ENCODE assay signal across 8 mouse cellular contexts in genomic region chr2:118536553-118536952, GRCm38 (mm10). TPM values are rescaled to one million over a fixed set of nuclear protein-coding genes. Genes with fewer than 3 reads are reported as not detected.
DNase-seq lines count a peak whose midpoint lies in the region; ATAC-seq and TF ChIP-seq lines count a peak whose summit lies in the region.

No protein-coding gene starts in this region.

- no peaks in the 10 kb centered on the region for H3K36me3 ChIP-seq in hindbrain, postnatal 0 days (ENCODE audit: insufficient read depth, low read length)
- H3K36me3 ChIP-seq in hindbrain, embryonic 14.5 days (replicated peaks; ENCODE audit: control insufficient read depth, insufficient read depth) = 0 out of 2 replicates have a peak, but pooled peaks cover 5% of the 10 kb centered on the region
- H3K36me3 ChIP-seq in heart, embryonic 14.5 days (ENCODE audit: control insufficient read depth, insufficient read depth, low read length) = peaks cover 16% of the 10 kb centered on the region
- 0 out of 2 replicates have a peak, but pooled peaks cover 5% of the 10 kb centered on the region for H3K36me3 ChIP-seq in lung, embryonic 14.5 days (ENCODE audit: insufficient read depth)

- no peak overlapping the region for H3K4me2 ChIP-seq in hindbrain, postnatal 0 days (ENCODE audit: low read depth, low read length)
- H3K4me2 ChIP-seq in hindbrain, embryonic 14.5 days (replicated peaks) = no peak overlapping the region
- 0 out of 2 replicates have a peak overlapping the region, but pooled peaks have one; percentile 17 for H3K4me2 ChIP-seq in heart, embryonic 14.5 days (ENCODE audit: low read length)
- no peak overlapping the region for H3K4me2 ChIP-seq in lung, embryonic 14.5 days

- no peaks in the 10 kb centered on the region for H3K27me3 ChIP-seq in hindbrain, postnatal 0 days (ENCODE audit: insufficient read depth, low read length)
- H3K27me3 ChIP-seq in hindbrain, embryonic 14.5 days (ENCODE audit: control insufficient read depth, insufficient read depth, low read length) = no peaks in the 10 kb centered on the region
- H3K27me3 ChIP-seq in heart, embryonic 14.5 days (ENCODE audit: control insufficient read depth, insufficient read depth, low read length) = no peaks in the 10 kb centered on the region
- no peaks in the 10 kb centered on the region for H3K27me3 ChIP-seq in lung, embryonic 14.5 days (ENCODE audit: insufficient read depth, low read length)

- no peak for ATAC-seq in hindbrain, postnatal 0 days
- ATAC-seq in hindbrain, embryonic 14.5 days (ENCODE audit: low FRiP score) = no peak
- no peak for ATAC-seq in heart, embryonic 14.5 days (ENCODE audit: insufficient number of reproducible peaks, insufficient read depth, low FRiP score, low read depth)
- ATAC-seq in lung, embryonic 14.5 days (ENCODE audit: insufficient read depth) = no peak

- H3K9me3 ChIP-seq in hindbrain, postnatal 0 days (ENCODE audit: low read length) = no peaks in the 10 kb centered on the region
- H3K9me3 ChIP-seq in hindbrain, embryonic 14.5 days (ENCODE audit: control insufficient read depth, low read length) = no peaks in the 10 kb centered on the region
- no peaks in the 10 kb centered on the region for H3K9me3 ChIP-seq in heart, embryonic 14.5 days (ENCODE audit: control insufficient read depth, low read length)
- no peaks in the 10 kb centered on the region for H3K9me3 ChIP-seq in lung, embryonic 14.5 days (ENCODE audit: low read depth, low read length)

- no peak for TF ChIP-seq CTCF in hindbrain, postnatal 0 days (IDR thresholded peaks at IDR 0.05; ENCODE audit: low read depth)
- TF ChIP-seq CTCF in lung, embryonic 14.5 days (IDR thresholded peaks at IDR 0.05; ENCODE audit: low read depth) = no peak

- 27% methylated on average over 8 of the region's 8 CpGs for WGBS in hindbrain, postnatal 0 days
- WGBS in hindbrain, embryonic 14.5 days = 59% methylated on average over 8 of the region's 8 CpGs
- WGBS in heart, embryonic 14.5 days = 18% methylated on average over 8 of the region's 8 CpGs
- 38% methylated on average over 8 of the region's 8 CpGs for WGBS in lung, embryonic 14.5 days

- H3K4me3 ChIP-seq in hindbrain, postnatal 0 days (ENCODE audit: low read length) = no peak overlapping the region
- H3K4me3 ChIP-seq in hindbrain, embryonic 14.5 days (replicated peaks; ENCODE audit: low read length) = no peak overlapping the region
- no peak overlapping the region for H3K4me3 ChIP-seq in brown adipose tissue, adult 24 weeks (ENCODE audit: insufficient read depth, low read depth, low read length)
- H3K4me3 ChIP-seq in heart, embryonic 14.5 days (ENCODE audit: control insufficient read depth in 1 of 2, insufficient read depth in 1 of 2, low read depth in 1 of 2, low read length in 2 of 2) = no peak overlapping the region
- H3K4me3 ChIP-seq in lung, embryonic 14.5 days (ENCODE audit: low read depth, low read length) = no peak overlapping the region

- H3K9ac ChIP-seq in hindbrain, postnatal 0 days (replicated peaks; ENCODE audit: low read length) = no peak overlapping the region
- H3K9ac ChIP-seq in hindbrain, embryonic 14.5 days = no peak overlapping the region
- 0 out of 2 replicates have a peak overlapping the region, but pooled peaks have one; percentile 35 for H3K9ac ChIP-seq in heart, embryonic 14.5 days (ENCODE audit: low read length)
- no peak overlapping the region for H3K9ac ChIP-seq in lung, embryonic 14.5 days

- peaks cover 21% of the 10 kb centered on the region for H3K4me1 ChIP-seq in hindbrain, postnatal 0 days (ENCODE audit: insufficient read depth, low read length)
- H3K4me1 ChIP-seq in hindbrain, embryonic 14.5 days (replicated peaks; ENCODE audit: control insufficient read depth, insufficient read depth, low read length) = peaks cover 33% of the 10 kb centered on the region
- peaks cover 46% of the 10 kb centered on the region for H3K4me1 ChIP-seq in brown adipose tissue, adult 24 weeks (ENCODE audit: control insufficient read depth, insufficient read depth, insufficient read length, low read length)
- peaks cover 50 to 75% of the 10 kb centered on the region in 2 experiments for H3K4me1 ChIP-seq in heart, embryonic 14.5 days (ENCODE audit: control insufficient read depth in 2 of 2, insufficient read depth in 2 of 2, low read length in 2 of 2)
- peaks cover 53% of the 10 kb centered on the region for H3K4me1 ChIP-seq in lung, embryonic 14.5 days (ENCODE audit: insufficient read depth)

- no peak overlapping the region for H3K27ac ChIP-seq in hindbrain, postnatal 0 days
- no peak overlapping the region for H3K27ac ChIP-seq in hindbrain, embryonic 14.5 days
- peak overlapping the region; percentile 16; the same call in 1 of the 2 replicates for H3K27ac ChIP-seq in brown adipose tissue, adult 24 weeks (replicated peaks; ENCODE audit: low read depth, low read length)
- peak overlapping the region; percentile 52 to 63; a peak in 3 of 4 replicates for H3K27ac ChIP-seq in heart, embryonic 14.5 days (replicated peaks in 1 of 2; ENCODE audit: control insufficient read depth in 1 of 2, insufficient read depth in 1 of 2, low read depth in 2 of 2, low read length in 2 of 2)
- H3K27ac ChIP-seq in lung, embryonic 14.5 days (ENCODE audit: low read depth) = peak overlapping the region; percentile 39; the same call in 1 of the 2 replicates

- DNase-seq in hindbrain, postnatal 0 days (ENCODE audit: low spot score) = peak; percentile 73
- no peak for DNase-seq in hindbrain, embryonic 14.5 days (ENCODE audit: low spot score)
- DNase-seq in lung, embryonic 14.5 days = peak; percentile 67
- DNase-seq in right cerebral cortex, postnatal 14 days = no peak
- no peak for DNase-seq in B cell, adult 2 months
- no peak for DNase-seq in embryo, embryonic 10.5 days (ENCODE audit: low spot score)

RNA-seq across cellular contexts. Expression of gene Bmf, which starts 12.9 kb away (rescaled TPM):
- total RNA-seq in hindbrain, postnatal 0 days (2014; rRNA removed) = 10.4 and 10.6 TPM in 2 replicates
- 1.3 and 1.4 TPM in 2 replicates for polyA plus RNA-seq in hindbrain, postnatal 0 days (2015; fragmentation: Nextera tagmentation; extraction: Ambion mirVana)
- 3.3 and 3.8 TPM in 2 replicates for polyA plus RNA-seq in hindbrain, embryonic 14.5 days (2014; fragmentation: Nextera tagmentation; extraction: Ambion mirVana)
- 2.5 and 3.0 TPM in 2 replicates for polyA plus RNA-seq in brown adipose tissue, adult 24 weeks (2012; ENCODE audit: insufficient read depth, insufficient read length, missing spikeins)
- polyA plus RNA-seq in heart, embryonic 14.5 days (2014; fragmentation: Nextera tagmentation; extraction: Ambion mirVana) = 2.1 and 6.3 TPM in 2 replicates
- 5.0 and 7.1 TPM in 2 replicates for polyA plus RNA-seq in lung, embryonic 14.5 days (2014; fragmentation: Nextera tagmentation; extraction: Ambion mirVana)

RNA-seq across cellular contexts. Expression of gene Srp14, which starts 57.0 kb away (rescaled TPM):
- 126 and 151 TPM in 2 replicates for total RNA-seq in hindbrain, postnatal 0 days (2014; rRNA removed)
- polyA plus RNA-seq in hindbrain, postnatal 0 days (2015; fragmentation: Nextera tagmentation; extraction: Ambion mirVana) = 330 and 361 TPM in 2 replicates
- polyA plus RNA-seq in hindbrain, embryonic 14.5 days (2014; fragmentation: Nextera tagmentation; extraction: Ambion mirVana) = 298 and 339 TPM in 2 replicates
- polyA plus RNA-seq in brown adipose tissue, adult 24 weeks (2012; ENCODE audit: insufficient read depth, insufficient read length, missing spikeins) = 226 and 250 TPM in 2 replicates
- 223 and 239 TPM in 2 replicates for polyA plus RNA-seq in heart, embryonic 14.5 days (2014; fragmentation: Nextera tagmentation; extraction: Ambion mirVana)
- 214 and 218 TPM in 2 replicates for polyA plus RNA-seq in lung, embryonic 14.5 days (2014; fragmentation: Nextera tagmentation; extraction: Ambion mirVana)

Comparison
In these comparisons a context has a peak if more than half of its experiments do, and no peak if none do; other contexts are left out.
1. DNase-seq: peak in hindbrain, postnatal 0 days (single experiment) and lung, embryonic 14.5 days (single experiment); none in hindbrain, embryonic 14.5 days (single experiment), right cerebral cortex, postnatal 14 days (single experiment), B cell, adult 2 months (0 of 2) and embryo, embryonic 10.5 days (single experiment).
2. H3K27ac ChIP-seq: peak in brown adipose tissue, adult 24 weeks (single experiment), heart, embryonic 14.5 days (2 of 2) and lung, embryonic 14.5 days (single experiment); none in hindbrain, postnatal 0 days (single experiment) and hindbrain, embryonic 14.5 days (single experiment).